In genomic region chr1:133209036-133209435, GRCm38 (mm10) we compare ENCODE assay signal across 15 mouse cellular contexts. TPM values are rescaled to one million over a fixed set of nuclear protein-coding genes. Genes with fewer than 3 reads are reported as not detected.
DNase-seq lines count a peak whose midpoint lies in the region; ATAC-seq and TF ChIP-seq lines count a peak whose summit lies in the region.
"Had no signal": no experiment of that assay in that cellular context is flagged by ENCODE, and none has a peak within 500 bp of the region (broad histone marks: within the 10 kb centered on the region; RNA-seq: fewer than 3 reads in every experiment).

No protein-coding gene starts in this region.

- H3K36me3 ChIP-seq in forebrain, embryonic 12.5 days (replicated peaks), result no peaks in the 10 kb centered on the region
- H3K36me3 ChIP-seq in forebrain, embryonic 15.5 days, result no peaks in the 10 kb centered on the region
- H3K36me3 ChIP-seq in E14TG2a.4 (ENCODE audit: insufficient read depth, low read length), result no peaks in the 10 kb centered on the region
- H3K36me3 ChIP-seq in forebrain, embryonic 13.5 days (ENCODE audit: poor library complexity, severe bottlenecking), result no peaks in the 10 kb centered on the region
- H3K36me3 ChIP-seq in midbrain, embryonic 13.5 days, result no peaks in the 10 kb centered on the region
- H3K36me3 ChIP-seq in kidney, embryonic 15.5 days, result no peaks in the 10 kb centered on the region
- H3K36me3 ChIP-seq: intestine, embryonic 15.5 days; liver, embryonic 13.5 days had no signal

- no peak for ATAC-seq in forebrain, embryonic 12.5 days (ENCODE audit: low FRiP score)
- ATAC-seq in forebrain, embryonic 15.5 days (replicated peaks), result no peak
- ATAC-seq in forebrain, embryonic 13.5 days, result no peak
- ATAC-seq in midbrain, embryonic 13.5 days, result no peak
- ATAC-seq in kidney, embryonic 15.5 days (replicated peaks; ENCODE audit: low FRiP score), result no peak
- ATAC-seq: intestine, embryonic 15.5 days had no signal

- H3K9me3 ChIP-seq in forebrain, embryonic 12.5 days, result no peaks in the 10 kb centered on the region
- no peaks in the 10 kb centered on the region for H3K9me3 ChIP-seq in forebrain, embryonic 15.5 days
- no peaks in the 10 kb centered on the region for H3K9me3 ChIP-seq in E14TG2a.4 (ENCODE audit: low read length)
- no peaks in the 10 kb centered on the region for H3K9me3 ChIP-seq in forebrain, embryonic 13.5 days (replicated peaks)
- no peaks in the 10 kb centered on the region for H3K9me3 ChIP-seq in midbrain, embryonic 13.5 days
- H3K9me3 ChIP-seq in kidney, embryonic 15.5 days (replicated peaks), result no peaks in the 10 kb centered on the region
- H3K9me3 ChIP-seq: intestine, embryonic 15.5 days; liver, embryonic 13.5 days had no signal

- peaks cover 60% of the 10 kb centered on the region for H3K4me1 ChIP-seq in forebrain, embryonic 12.5 days
- peaks cover 30% of the 10 kb centered on the region for H3K4me1 ChIP-seq in forebrain, embryonic 15.5 days
- H3K4me1 ChIP-seq in E14TG2a.4 (replicated peaks; ENCODE audit: low read depth, low read length), result peaks cover 67% of the 10 kb centered on the region
- H3K4me1 ChIP-seq in forebrain, embryonic 13.5 days, result peaks cover 40% of the 10 kb centered on the region
- peaks cover 74% of the 10 kb centered on the region for H3K4me1 ChIP-seq in midbrain, embryonic 13.5 days (replicated peaks)
- peaks cover 42% of the 10 kb centered on the region for H3K4me1 ChIP-seq in kidney, embryonic 15.5 days

- no peak overlapping the region for H3K4me3 ChIP-seq in forebrain, embryonic 12.5 days (replicated peaks)
- no peak overlapping the region for H3K4me3 ChIP-seq in forebrain, embryonic 15.5 days
- 0 out of 2 replicates have a peak overlapping the region, but pooled peaks have one; percentile 35 for H3K4me3 ChIP-seq in E14TG2a.4 (replicated peaks; ENCODE audit: low read length)
- no peak overlapping the region for H3K4me3 ChIP-seq in forebrain, embryonic 13.5 days
- H3K4me3 ChIP-seq in midbrain, embryonic 13.5 days (replicated peaks), result no peak overlapping the region
- no peak overlapping the region for H3K4me3 ChIP-seq in kidney, embryonic 15.5 days (replicated peaks)
- H3K4me3 ChIP-seq: intestine, embryonic 15.5 days; liver, embryonic 13.5 days had no signal

- no peak overlapping the region for H3K9ac ChIP-seq in forebrain, embryonic 12.5 days
- H3K9ac ChIP-seq in forebrain, embryonic 15.5 days (replicated peaks), result no peak overlapping the region
- peak overlapping the region; percentile 51; the same call in 1 of the 2 replicates for H3K9ac ChIP-seq in forebrain, embryonic 13.5 days
- peak overlapping the region; percentile 55; the same call in 1 of the 2 replicates for H3K9ac ChIP-seq in midbrain, embryonic 13.5 days (replicated peaks)
- H3K9ac ChIP-seq in kidney, embryonic 15.5 days, result no peak overlapping the region
- H3K9ac ChIP-seq: liver, embryonic 13.5 days had no signal

- no peak for TF ChIP-seq CTCF in E14TG2a.4 (conservative IDR thresholded peaks at IDR 0.05; ENCODE audit: low read length)

- 72% methylated on average over 11 of the region's 11 CpGs for WGBS in forebrain, embryonic 12.5 days
- 66% methylated on average over 11 of the region's 11 CpGs for WGBS in forebrain, embryonic 15.5 days
- 64% methylated on average over 11 of the region's 11 CpGs for WGBS in forebrain, embryonic 13.5 days
- 70% methylated on average over 11 of the region's 11 CpGs for WGBS in midbrain, embryonic 13.5 days
- 88% methylated on average over 11 of the region's 11 CpGs for WGBS in kidney, embryonic 15.5 days

- no peak overlapping the region for H3K4me2 ChIP-seq in forebrain, embryonic 12.5 days
- no peak overlapping the region for H3K4me2 ChIP-seq in forebrain, embryonic 15.5 days (replicated peaks)
- H3K4me2 ChIP-seq in forebrain, embryonic 13.5 days, result no peak overlapping the region
- H3K4me2 ChIP-seq in midbrain, embryonic 13.5 days (replicated peaks), result no peak overlapping the region
- no peak overlapping the region for H3K4me2 ChIP-seq in kidney, embryonic 15.5 days
- H3K4me2 ChIP-seq: liver, embryonic 13.5 days had no signal

- DNase-seq in gastrocnemius, postnatal 10 days, result no peak
- DNase-seq in cerebellum, adult 9-11 months, result no peak
- DNase-seq: cerebellum, postnatal 36 days; heart, postnatal 14 days; layer of hippocampus, adult 9-11 months; liver, embryonic 13.5 days; thymus, postnatal 36 days had no signal

- H3K27me3 ChIP-seq in forebrain, embryonic 12.5 days, result peaks cover 24% of the 10 kb centered on the region
- no peaks in the 10 kb centered on the region for H3K27me3 ChIP-seq in forebrain, embryonic 15.5 days
- peaks cover 28% of the 10 kb centered on the region for H3K27me3 ChIP-seq in E14TG2a.4 (ENCODE audit: insufficient read depth, low read length)
- peaks cover 25% of the 10 kb centered on the region for H3K27me3 ChIP-seq in forebrain, embryonic 13.5 days
- H3K27me3 ChIP-seq in midbrain, embryonic 13.5 days, result no peaks in the 10 kb centered on the region
- peaks cover 3% of the 10 kb centered on the region; the same call in 1 of the 2 replicates for H3K27me3 ChIP-seq in kidney, embryonic 15.5 days
- H3K27me3 ChIP-seq: intestine, embryonic 15.5 days had no signal

- H3K27ac ChIP-seq in forebrain, embryonic 12.5 days, result peak overlapping the region; percentile 80
- H3K27ac ChIP-seq in forebrain, embryonic 15.5 days (replicated peaks), result no peak overlapping the region
- H3K27ac ChIP-seq in forebrain, embryonic 13.5 days, result peak overlapping the region; percentile 67; the same call in 1 of the 2 replicates
- H3K27ac ChIP-seq in midbrain, embryonic 13.5 days, result peak overlapping the region; percentile 84
- no peak overlapping the region for H3K27ac ChIP-seq in kidney, embryonic 15.5 days
- H3K27ac ChIP-seq: kidney, postnatal 0 days; liver, embryonic 13.5 days had no signal

RNA-seq across cellular contexts. Expression of gene Plekha6, which starts 45.0 kb away (rescaled TPM):
- polyA plus RNA-seq in forebrain, embryonic 12.5 days (2016; fragmentation: Nextera tagmentation; extraction: Ambion mirVana), result 20.3 and 20.6 TPM in 2 replicates
- polyA plus RNA-seq in forebrain, embryonic 15.5 days (2015; fragmentation: Nextera tagmentation; extraction: Ambion mirVana), result 10.6 and 12.8 TPM in 2 replicates
- polyA plus RNA-seq in forebrain, embryonic 13.5 days (2015; fragmentation: Nextera tagmentation; extraction: Ambion mirVana), result 13.5 and 14.9 TPM in 2 replicates
- polyA plus RNA-seq in midbrain, embryonic 13.5 days (2015; fragmentation: Nextera tagmentation; extraction: Ambion mirVana), result 25.4 and 28.5 TPM in 2 replicates
- total RNA-seq in gastrocnemius, postnatal 10 days (2021), result 10 to 100 TPM; 17.2 to 23.3 TPM
- polyA plus RNA-seq in kidney, embryonic 15.5 days (2015; fragmentation: Nextera tagmentation; extraction: Ambion mirVana), result 6.9 and 8.4 TPM in 2 replicates

Comparison
In these comparisons a context has a peak if more than half of its experiments do, and no peak if none do; other contexts are left out.
1. H3K27ac ChIP-seq: peak in forebrain, embryonic 12.5 days (single experiment), forebrain, embryonic 13.5 days (single experiment) and midbrain, embryonic 13.5 days (single experiment); none in forebrain, embryonic 15.5 days (single experiment) and kidney, embryonic 15.5 days (single experiment).
2. H3K9ac ChIP-seq: peak in forebrain, embryonic 13.5 days (single experiment) and midbrain, embryonic 13.5 days (single experiment); none in forebrain, embryonic 12.5 days (single experiment), forebrain, embryonic 15.5 days (single experiment) and kidney, embryonic 15.5 days (single experiment).